Mouse (Mus musculus) lung, postnatal 0 days (tissue): Measurements from ENCODE around the gene Gm40460. TPM values are rescaled to one million over a fixed set of nuclear protein-coding genes. Genes with fewer than 3 reads are reported as not detected.
"Not testable (repeated sequence)": the region's sequence is repeated elsewhere in the genome, so short reads cannot be mapped to it uniquely, and the experiment has no call there.

Source experiments
- ATAC-seq: fragments of 200-750 bp; cut with Nextera tagmentation; 2 replicates; pipeline ENCODE4 v1.8.0; 2017; ENCODE audit warnings: moderate library complexity
- DNase-seq: peaks from one replicate; pipeline ENCODE4 v3.0.0-alpha.2; 2016; ENCODE audit warnings: low spot score
- H3K27ac ChIP-seq: fragments of 300-500 bp; sonication (generic); 2 replicates; pipeline ENCODE4 v1.5.1; 2014; ENCODE audit warnings: antibody characterized with exemption, mild to moderate bottlenecking, low read length, mixed read lengths
- H3K27me3 ChIP-seq: fragments of 300-500 bp; sonication (generic); replicated peaks from 2 replicates; pipeline ENCODE4 v1.6.1; 2014; ENCODE audit warnings: low read length, mixed read lengths; ENCODE audit not compliant: insufficient read depth
- H3K36me3 ChIP-seq: fragments of 300-500 bp; sonication (generic); 2 replicates; pipeline ENCODE4 v1.6.1; 2014; ENCODE audit warnings: low read length, mixed read lengths; ENCODE audit not compliant: insufficient read depth
- H3K4me1 ChIP-seq: fragments of 300-500 bp; sonication (generic); 2 replicates; pipeline ENCODE4 v1.6.1; 2014; ENCODE audit warnings: antibody characterized with exemption, low read depth, low read length, mixed read lengths; ENCODE audit not compliant: insufficient read depth
- H3K4me2 ChIP-seq: fragments of 300-500 bp; sonication (generic); replicated peaks from 2 replicates; pipeline ENCODE4 v1.6.1; 2014; ENCODE audit warnings: low read depth, mild to moderate bottlenecking, low read length, moderate library complexity, mixed read lengths
- H3K4me3 ChIP-seq: fragments of 300-500 bp; sonication (generic); 2 replicates; pipeline ENCODE4 v1.5.1; 2014; ENCODE audit warnings: low read depth, low read length
- H3K9ac ChIP-seq: fragments of 300-500 bp; sonication (generic); replicated peaks from 2 replicates; pipeline ENCODE4 v1.6.1; 2014; ENCODE audit warnings: low read depth, mild to moderate bottlenecking
- H3K9me3 ChIP-seq: fragments of 300-500 bp; sonication (generic); 2 replicates; pipeline ENCODE4 v1.6.1; 2016; ENCODE audit warnings: low read length, mixed read lengths
- CTCF ChIP-seq: IDR thresholded peaks from 2 replicates; pipeline ENCODE4 v1.5.1; 2016; ENCODE audit warnings: antibody characterized with exemption, mild to moderate bottlenecking
- EP300 ChIP-seq: IDR thresholded peaks from 2 replicates; pipeline ENCODE4 v1.6.1; 2016; ENCODE audit warnings: antibody characterized with exemption, mild to moderate bottlenecking, control low read depth
- WGBS: fragments of 180-500 bp; shearing (Covaris S2); extraction: QIAGEN DNeasy Blood & Tissue Kit; methylation state at CpG from one replicate; pipeline ENCODE4 v1.1.7; 2014; 5-methylcytosine and 5-hydroxymethylcytosine counted together
- polyA plus RNA-seq: library from polyadenylated mRNA; unstranded; fragments of >200 nt; fragmentation: Nextera tagmentation; extraction: Ambion mirVana; gene quantifications from 2 replicates; pipeline ENCODE4 v1.2.1, GENCODE M21; 2015

The Gm40460 gene
- polyA plus RNA-seq, 1 experiment from 2014 or later = not detected

DNA sequence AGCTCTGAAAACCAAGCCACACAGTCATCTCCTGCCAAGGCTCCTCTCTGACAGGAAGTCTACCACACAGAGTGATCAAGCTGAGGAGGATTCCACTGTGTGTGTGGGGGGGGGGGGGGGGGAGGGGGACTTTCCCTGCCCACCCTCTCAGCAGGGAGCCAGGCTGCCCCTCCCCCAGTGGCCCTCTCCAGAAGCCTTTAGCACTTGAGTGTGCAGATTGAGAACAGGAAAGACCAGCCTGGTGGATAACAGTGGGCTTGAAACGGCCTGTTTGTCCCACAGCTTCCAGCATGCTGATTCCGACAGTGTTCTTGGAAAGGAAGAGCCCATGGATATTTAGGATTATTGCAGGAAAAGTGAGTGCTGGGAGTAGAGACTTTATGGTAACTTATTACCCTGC is 16.4 kb downstream of the Gm40460 start:
- Histone ChIP-seq H3K9me3 (no peaks in the 10 kb centered on the region), H3K4me1 (no peaks in the 10 kb centered on the region), H3K36me3 (no peaks in the 10 kb centered on the region), H3K4me2 (no peak overlapping the region), H3K9ac (no peak overlapping the region), H3K27me3 (no peaks in the 10 kb centered on the region), H3K27ac (no peak overlapping the region), H3K4me3 (no peak overlapping the region)
- DNase-seq (no peak), ATAC-seq (no peak)
- 18% methylated on average over 2 of the region's 2 CpGs for WGBS
- TF ChIP-seq EP300 = no peak
- no peak for TF ChIP-seq CTCF

DNA sequence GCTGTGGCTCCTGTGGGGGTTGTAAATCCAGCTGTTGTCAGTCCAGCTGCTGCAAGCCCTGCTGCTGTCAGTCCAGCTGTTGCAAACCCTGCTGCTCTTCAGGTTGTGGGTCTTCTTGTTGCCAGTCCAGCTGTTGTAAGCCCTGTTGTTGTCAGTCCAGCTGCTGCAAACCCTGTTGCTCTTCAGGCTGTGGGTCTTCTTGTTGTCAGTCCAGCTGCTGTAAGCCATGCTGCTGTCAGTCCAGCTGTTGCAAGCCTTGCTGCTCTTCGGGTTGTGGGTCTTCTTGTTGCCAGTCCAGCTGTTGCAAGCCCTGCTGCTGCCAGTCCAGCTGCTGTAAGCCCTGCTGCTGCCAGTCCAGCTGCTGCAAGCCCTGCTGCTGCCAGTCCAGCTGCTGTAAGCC is 28.7 kb downstream of the Gm40460 start:
- not testable (repeated sequence) for H3K27me3 ChIP-seq, H3K9me3 ChIP-seq, H3K36me3 ChIP-seq, H3K4me3 ChIP-seq, DNase-seq, H3K27ac ChIP-seq, H3K4me1 ChIP-seq, H3K9ac ChIP-seq, H3K4me2 ChIP-seq, ATAC-seq
- 29% methylated on average over 1 of the region's 1 CpGs for WGBS

DNA sequence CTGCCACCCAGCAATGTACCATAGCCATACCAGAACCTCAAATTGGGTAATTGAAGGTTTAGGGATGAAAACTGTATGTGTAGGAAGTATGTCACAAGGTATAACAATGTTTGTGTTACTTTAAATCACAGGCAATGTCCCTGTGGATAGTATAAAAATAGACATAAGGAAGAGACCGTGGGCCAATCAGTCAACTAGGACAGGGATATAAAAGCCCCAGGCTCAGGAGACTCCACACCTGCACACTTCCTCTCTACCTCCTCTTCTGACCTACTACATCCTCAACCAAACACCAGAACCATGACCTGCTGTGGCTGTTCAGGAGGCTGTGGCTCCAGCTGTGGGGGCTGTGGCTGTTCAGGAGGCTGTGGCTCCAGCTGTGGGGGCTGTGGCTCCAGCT is 29.3 kb downstream of the Gm40460 start, which contains the start of gene Gm7579:
TSS of gene Gm7579 (plus strand) at position 301 of the 400 bp plus-strand sequence.
- no peak for TF ChIP-seq CTCF
- TF ChIP-seq EP300 = no peak
- Histone ChIP-seq H3K27me3 (no peaks in the 10 kb centered on the region), H3K9me3 (no peaks in the 10 kb centered on the region), H3K36me3 (no peaks in the 10 kb centered on the region), H3K9ac (no peak within 1 kb of the TSS), H3K4me2 (no peak within 1 kb of the TSS), H3K4me1 (no peaks in the 10 kb centered on the region), H3K27ac (no peak within 1 kb of the TSS), H3K4me3 (no peak within 1 kb of the TSS)
- DNase-seq = no peak
- ATAC-seq = no peak
- WGBS = 65% methylated on average over 1 of the region's 1 CpGs

DNA sequence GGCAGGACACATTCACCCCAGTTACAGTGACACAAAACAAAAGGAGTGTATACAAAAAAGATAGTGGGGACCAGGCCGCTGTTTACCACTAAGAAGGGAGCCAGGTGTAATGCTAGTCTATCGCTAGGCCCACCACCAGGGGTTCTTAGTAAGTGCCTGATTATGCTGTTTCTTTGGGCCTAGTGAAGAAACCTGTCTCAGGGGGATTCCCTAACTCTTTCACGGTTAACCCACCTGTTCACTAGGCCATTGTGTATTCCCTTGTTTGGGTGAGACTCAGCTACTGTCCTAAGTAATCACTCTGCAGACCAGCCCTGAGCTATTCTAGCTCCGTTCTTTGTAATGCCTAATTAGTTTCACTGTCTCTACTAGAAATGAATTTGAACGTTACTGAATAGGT is 34.0 kb downstream of the Gm40460 start:
- not testable (repeated sequence) for H3K36me3 ChIP-seq, H3K27ac ChIP-seq, H3K4me2 ChIP-seq, H3K27me3 ChIP-seq, H3K4me3 ChIP-seq, H3K9me3 ChIP-seq, H3K4me1 ChIP-seq, DNase-seq, ATAC-seq, H3K9ac ChIP-seq
- WGBS = 78% methylated on average over 5 of the region's 5 CpGs

DNA sequence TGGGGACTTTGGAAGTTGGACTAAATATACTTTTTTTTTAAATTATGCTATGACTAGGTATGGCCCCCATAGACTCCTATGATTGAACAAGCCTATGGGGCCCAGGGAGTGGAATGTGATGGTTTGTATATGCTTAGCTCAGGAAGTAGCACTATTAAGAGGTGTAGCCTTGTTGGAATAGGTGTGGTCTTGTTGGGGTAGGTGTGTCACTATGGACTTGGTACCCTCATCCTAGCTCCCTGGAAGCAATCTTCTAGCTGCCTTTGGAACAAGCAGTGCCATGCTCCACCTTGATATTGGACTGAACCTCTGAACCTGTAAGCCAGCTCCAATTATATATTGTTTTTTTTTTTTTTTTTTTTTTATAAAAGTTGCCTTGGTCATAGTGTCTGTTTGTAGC is 35.4 kb downstream of the Gm40460 start:
- no peak overlapping the region for H3K4me3 ChIP-seq
- ATAC-seq (no peak), DNase-seq (no peak)
- H3K27ac ChIP-seq = no peak overlapping the region
- no peak overlapping the region for H3K9ac ChIP-seq
- no peak overlapping the region for H3K4me2 ChIP-seq
- H3K36me3 ChIP-seq = no peaks in the 10 kb centered on the region
- H3K9me3 ChIP-seq = no peaks in the 10 kb centered on the region
- no peaks in the 10 kb centered on the region for H3K4me1 ChIP-seq
- TF ChIP-seq EP300 = no peak
- no peak for TF ChIP-seq CTCF
- H3K27me3 ChIP-seq = no peaks in the 10 kb centered on the region

DNA sequence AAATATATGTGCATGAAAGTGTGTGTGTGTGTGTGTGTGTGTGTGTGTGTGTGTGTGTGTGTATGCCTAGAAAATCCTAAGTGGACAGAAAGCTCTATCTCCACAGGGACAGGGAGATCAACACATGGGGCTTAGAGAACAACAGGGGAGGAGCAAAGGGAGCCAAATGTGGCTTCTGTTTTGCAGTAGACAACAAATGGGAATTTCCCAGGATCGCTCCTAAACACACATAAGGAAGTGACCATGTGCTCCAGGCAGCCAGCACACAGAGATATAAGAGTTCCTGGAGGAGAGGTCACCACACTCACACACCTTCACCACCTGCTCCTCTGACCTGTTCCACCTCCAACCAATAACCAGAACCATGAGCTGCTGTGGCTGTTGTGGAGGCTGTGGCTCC is 39.8 kb downstream of the Gm40460 start, which contains the start of gene Krtap5-3:
TSS of gene Krtap5-3 (plus strand) at position 301 of the 400 bp plus-strand sequence.
- Histone ChIP-seq H3K27me3 (no peaks in the 10 kb centered on the region), H3K9me3 (no peaks in the 10 kb centered on the region), H3K4me1 (no peaks in the 10 kb centered on the region), H3K4me2 (no peak within 1 kb of the TSS), H3K4me3 (no peak within 1 kb of the TSS), H3K27ac (no peak within 1 kb of the TSS), H3K36me3 (no peaks in the 10 kb centered on the region), H3K9ac (no peak within 1 kb of the TSS)
- ATAC-seq (no peak), DNase-seq (no peak)
- no peak for TF ChIP-seq CTCF
- no peak for TF ChIP-seq EP300
- WGBS = 44% methylated on average over 1 of the region's 1 CpGs

DNA sequence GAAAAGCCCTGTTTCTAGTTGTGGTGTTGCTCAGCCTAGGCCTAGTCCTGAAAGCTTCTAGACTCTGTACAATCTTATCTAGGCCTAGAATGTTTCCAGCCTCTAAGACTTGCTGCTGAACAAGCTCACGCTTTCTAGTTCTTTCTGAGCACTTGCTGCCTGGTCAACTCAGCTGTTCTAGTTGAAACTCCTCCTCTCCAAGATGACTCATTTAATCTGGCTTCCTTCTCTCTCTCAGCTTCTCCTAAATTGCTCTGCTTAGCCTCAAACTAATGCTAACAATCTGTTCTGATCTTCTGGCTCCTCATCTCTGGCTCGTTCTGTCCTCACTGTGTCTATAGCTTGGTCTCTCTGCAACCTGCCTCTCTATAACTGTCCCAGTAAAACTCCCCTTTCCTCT is 42.1 kb downstream of the Gm40460 start:
- H3K4me2 ChIP-seq = no peak overlapping the region
- 78% methylated on average over 2 of the region's 2 CpGs for WGBS
- H3K4me1 ChIP-seq = no peaks in the 10 kb centered on the region
- no peaks in the 10 kb centered on the region for H3K9me3 ChIP-seq
- no peak for TF ChIP-seq CTCF
- TF ChIP-seq EP300 = no peak
- H3K27ac ChIP-seq = no peak overlapping the region
- ATAC-seq = no peak
- no peaks in the 10 kb centered on the region for H3K27me3 ChIP-seq
- H3K36me3 ChIP-seq = no peaks in the 10 kb centered on the region
- no peak overlapping the region for H3K4me3 ChIP-seq
- DNase-seq = no peak
- H3K9ac ChIP-seq = no peak overlapping the region

Other genes with a start within 250 kb of the Gm40460 start
- 85.9 and 104 TPM in 2 replicates for gene Mob2, start 180.0 kb downstream of the Gm40460 start, polyA plus RNA-seq
- 5.5 and 6.0 TPM in 2 replicates for gene Dusp8, start 145.2 kb downstream of the Gm40460 start, polyA plus RNA-seq
- not detected in 2 replicates for gene Gm45618, start 120.3 kb downstream of the Gm40460 start, polyA plus RNA-seq
- not detected in 2 replicates for gene Gm39115, start 105.0 kb downstream of the Gm40460 start, polyA plus RNA-seq
- gene Gm45337, start 96.5 kb downstream of the Gm40460 start, polyA plus RNA-seq = not detected in 2 replicates
- not detected in 2 replicates for gene Gm29735, start 84.0 kb downstream of the Gm40460 start, polyA plus RNA-seq
- not detected in 2 replicates for gene Gm4553, start 75.3 kb downstream of the Gm40460 start, polyA plus RNA-seq
- gene Krtap5-2, start 65.1 kb downstream of the Gm40460 start, polyA plus RNA-seq = not detected in 2 replicates
- not detected in 2 replicates for gene Gm10153, start 50.7 kb downstream of the Gm40460 start, polyA plus RNA-seq
- not detected in 2 replicates for gene Krtap5-3, start 39.7 kb downstream of the Gm40460 start, polyA plus RNA-seq
- gene Gm7579, start 29.2 kb downstream of the Gm40460 start, polyA plus RNA-seq = not detected in 2 replicates
- gene Krtap5-5, start 11.1 kb downstream of the Gm40460 start, polyA plus RNA-seq = not detected in 2 replicates
- not detected in 2 replicates for gene Gm2431, start 17.3 kb upstream of the Gm40460 start, polyA plus RNA-seq
- not detected in 2 replicates for gene Gm4559, start 33.3 kb upstream of the Gm40460 start, polyA plus RNA-seq
- gene Krtap5-1, start 56.0 kb upstream of the Gm40460 start, polyA plus RNA-seq = not detected in 2 replicates
- not detected in 2 replicates for gene Krtap5-4, start 62.5 kb upstream of the Gm40460 start, polyA plus RNA-seq
- gene Ifitm10, start 132.7 kb upstream of the Gm40460 start, polyA plus RNA-seq = 15.0 and 15.5 TPM in 2 replicates
- 0.80 TPM in 1 of 2 replicates, not detected in the other for gene Gm49369, start 141.6 kb upstream of the Gm40460 start, polyA plus RNA-seq
- gene Ctsd, start 147.0 kb upstream of the Gm40460 start, polyA plus RNA-seq = 469 and 481 TPM in 2 replicates
- gene Syt8, start 193.8 kb upstream of the Gm40460 start, polyA plus RNA-seq = 0.47 and 1.1 TPM in 2 replicates
- 1.9 and 2.1 TPM in 2 replicates for gene Tnni2, start 200.7 kb upstream of the Gm40460 start, polyA plus RNA-seq
- gene Lsp1, start 219.7 kb upstream of the Gm40460 start, polyA plus RNA-seq = 90.8 and 92.3 TPM in 2 replicates